Mouse (Mus musculus) C2C12 (cell line): Measurements from ENCODE around the gene Sap30bp. TPM values are rescaled to one million over a fixed set of nuclear protein-coding genes. Genes with fewer than 3 reads are reported as not detected.
A peak's percentile ranks its signal among the peaks of the same experiment; 100 is the strongest.

ENCODE experiments used
- H3K27me3 ChIP-seq: one replicate; pipeline ENCODE4 v1.6.1; 2011; ENCODE audit not compliant: control insufficient read depth, insufficient read depth, insufficient read length
- H3K36me3 ChIP-seq: one replicate; pipeline ENCODE4 v1.6.1; 2011; ENCODE audit not compliant: control insufficient read depth, insufficient read depth
- H3K4me3 ChIP-seq: one replicate; pipeline ENCODE4 v1.5.1; 2011; ENCODE audit warnings: mild to moderate bottlenecking, control low read depth; ENCODE audit not compliant: poor library complexity, insufficient read depth, severe bottlenecking
- H3K79me2 ChIP-seq: one replicate; pipeline ENCODE4 v1.6.1; 2011; ENCODE audit not compliant: control insufficient read depth, insufficient read depth
- H3K79me3 ChIP-seq: one replicate; pipeline ENCODE4 v1.6.1; 2011; ENCODE audit warnings: low read depth, control low read depth
- H3ac ChIP-seq: one replicate; pipeline ENCODE3; 2011; ENCODE audit warnings: low read depth; ENCODE audit not compliant: control insufficient read depth, insufficient read length
- CEBPB ChIP-seq: IDR thresholded peaks from one replicate; pipeline ENCODE4 v1.6.1; 2011; ENCODE audit warnings: low read depth, mild to moderate bottlenecking, control low read depth, moderate library complexity
- CTCF ChIP-seq: IDR thresholded peaks from one replicate; pipeline ENCODE4 v1.5.1; 2011; ENCODE audit not compliant: control insufficient read depth, insufficient read depth, insufficient read length
- FOSL1 ChIP-seq: IDR thresholded peaks from one replicate; pipeline ENCODE4 v1.8.0; 2011; ENCODE audit warnings: mild to moderate bottlenecking, low read length; ENCODE audit not compliant: poor library complexity, insufficient read depth, severe bottlenecking
- MAX ChIP-seq: IDR thresholded peaks from one replicate; pipeline ENCODE4 v1.6.1; 2011; ENCODE audit warnings: mild to moderate bottlenecking, control low read depth
- MYOD1 ChIP-seq: IDR thresholded peaks from one replicate; pipeline ENCODE4 v1.6.1; 2011; ENCODE audit warnings: low read depth; ENCODE audit not compliant: control insufficient read depth, insufficient read length
- MYOG ChIP-seq: IDR thresholded peaks from one replicate; pipeline ENCODE4 v1.6.1; 2011; ENCODE audit not compliant: control insufficient read depth, insufficient read length; ENCODE audit errors: extremely low read depth
- USF1 ChIP-seq: IDR thresholded peaks from one replicate; pipeline ENCODE4 v1.6.1; 2011; ENCODE audit warnings: low read depth, mild to moderate bottlenecking, control low read depth, moderate library complexity
- polyA plus RNA-seq: library from polyadenylated mRNA; unstranded; fragments of >200 nt; fragmentation: generic; extraction: Trizol; gene quantifications from one replicate; pipeline ENCODE4 v1.2.1, GENCODE M21; 2012; ENCODE audit warnings: missing spikeins

The Sap30bp gene
- polyA plus RNA-seq, 1 experiment = 77.6 TPM

DNA sequence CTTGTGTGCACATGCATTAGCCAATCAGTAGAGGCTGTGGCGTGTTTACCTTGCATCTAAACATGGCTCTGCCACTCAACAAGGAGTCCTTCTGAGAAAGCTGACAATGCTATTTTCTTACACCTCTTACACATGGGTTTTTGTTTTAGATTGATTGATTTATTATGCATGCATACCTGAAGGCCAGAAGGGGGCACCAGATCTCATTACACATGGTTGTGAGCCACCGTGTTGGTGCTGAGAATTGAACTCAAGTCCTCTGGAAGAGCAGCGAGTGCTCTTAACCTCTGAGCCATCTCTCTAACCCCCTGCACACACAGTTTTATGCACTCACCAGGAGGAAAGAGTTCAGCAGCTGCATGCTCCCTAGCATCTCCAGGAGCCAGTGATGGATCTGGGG is 69.8 kb downstream of the Sap30bp start:
- Histone ChIP-seq H3K27me3 (no peaks in the 10 kb centered on the region), H3K79me2 (no peaks in the 10 kb centered on the region), H3ac (no peak overlapping the region), H3K79me3 (no peaks in the 10 kb centered on the region), H3K4me3 (no peak overlapping the region), H3K36me3 (peaks cover under 1% of the 10 kb centered on the region)
- TF ChIP-seq CTCF = no peak
- no peak for TF ChIP-seq MYOD1
- TF ChIP-seq FOSL1 = no peak
- no peak for TF ChIP-seq MYOG
- no peak for TF ChIP-seq USF1
- TF ChIP-seq MAX = no peak
- TF ChIP-seq CEBPB = no peak

DNA sequence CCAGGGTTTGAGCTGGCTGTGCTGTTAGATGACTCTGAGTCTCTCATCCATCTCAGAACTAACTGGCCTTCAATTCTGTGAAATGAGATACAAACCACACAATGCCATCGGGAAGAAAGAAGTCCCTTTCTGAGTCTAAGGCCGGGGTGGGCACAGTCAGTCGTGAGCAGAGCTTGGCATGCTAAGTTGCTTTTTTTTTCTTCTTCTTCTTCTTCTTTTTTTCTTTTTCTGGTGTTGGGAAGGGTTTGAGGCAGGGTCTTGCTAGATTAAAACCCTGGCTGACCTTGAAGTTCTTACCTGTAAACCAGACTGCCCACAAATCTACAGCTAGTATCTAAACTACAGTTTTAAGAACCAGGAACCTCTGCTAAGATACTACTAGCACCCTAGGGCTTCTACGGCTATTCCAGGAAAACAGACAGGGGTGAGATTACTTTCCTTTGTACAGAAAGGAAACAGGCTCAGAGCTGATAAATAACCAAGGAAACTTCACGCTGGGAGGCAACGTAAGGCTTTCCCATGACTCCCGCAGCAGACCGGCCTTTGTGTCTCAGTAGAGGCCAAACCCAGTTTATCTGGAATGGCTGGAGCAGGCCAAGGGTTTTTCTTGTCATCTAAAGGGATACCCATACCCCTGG is 71.2 kb downstream of the Sap30bp start:
- no peaks in the 10 kb centered on the region for H3K79me2 ChIP-seq
- H3ac ChIP-seq = peak overlapping the region; percentile 7
- TF ChIP-seq FOSL1 = no peak
- TF ChIP-seq CTCF = no peak
- no peaks in the 10 kb centered on the region for H3K79me3 ChIP-seq
- no peaks in the 10 kb centered on the region for H3K27me3 ChIP-seq
- no peak overlapping the region for H3K4me3 ChIP-seq
- H3K36me3 ChIP-seq = peaks cover 13% of the 10 kb centered on the region

DNA sequence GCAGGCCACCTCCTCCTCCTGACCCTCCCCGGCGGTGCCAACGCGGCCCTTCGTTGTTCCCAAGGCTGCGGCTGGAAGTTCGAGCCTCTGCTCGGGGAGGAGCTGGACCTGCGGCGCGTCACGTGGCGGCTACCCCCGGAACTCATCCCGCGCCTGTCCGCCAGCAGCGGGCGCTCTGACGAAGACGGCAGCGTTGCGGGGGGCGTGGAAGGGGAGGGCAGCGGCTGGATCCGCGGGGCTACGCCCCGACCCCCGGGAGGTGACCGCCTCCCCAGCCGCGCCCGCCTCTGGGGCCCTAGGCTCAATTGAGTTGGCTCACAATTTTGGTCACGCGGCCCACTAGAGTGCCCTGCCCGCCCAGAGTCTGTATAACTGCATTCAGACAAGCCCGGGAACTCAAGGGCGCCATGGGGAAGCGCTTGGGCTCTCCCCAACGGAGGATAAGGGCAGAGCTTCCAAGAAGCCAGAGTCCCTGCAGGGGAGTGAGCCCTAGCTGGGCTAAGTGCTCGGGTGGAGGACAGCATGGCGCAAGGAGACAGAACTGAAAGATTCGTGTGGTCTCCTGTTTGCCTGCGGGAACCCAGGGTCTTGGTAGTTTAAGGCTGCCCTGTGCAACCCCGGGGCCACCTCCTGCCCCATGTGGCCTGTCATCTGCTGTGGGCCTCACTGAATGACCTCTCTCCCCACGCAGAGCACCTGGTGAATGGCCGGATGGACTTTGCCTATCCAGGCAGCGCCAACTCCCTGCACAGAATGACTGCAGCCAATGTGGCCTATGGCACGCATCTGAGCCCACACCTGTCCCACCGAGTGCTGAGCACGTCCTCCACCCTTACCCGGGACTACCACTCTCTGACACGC is 72.0 kb downstream of the Sap30bp start:
- peak overlapping the region; percentile 22 for H3ac ChIP-seq
- H3K79me2 ChIP-seq = no peaks in the 10 kb centered on the region
- peak; percentile 95 for TF ChIP-seq CTCF
- TF ChIP-seq CEBPB = no peak
- TF ChIP-seq MYOG = no peak
- no peak for TF ChIP-seq FOSL1
- TF ChIP-seq USF1 = peak; percentile 64
- peaks cover 19% of the 10 kb centered on the region for H3K36me3 ChIP-seq
- no peaks in the 10 kb centered on the region for H3K79me3 ChIP-seq
- no peak overlapping the region for H3K4me3 ChIP-seq
- no peaks in the 10 kb centered on the region for H3K27me3 ChIP-seq

DNA sequence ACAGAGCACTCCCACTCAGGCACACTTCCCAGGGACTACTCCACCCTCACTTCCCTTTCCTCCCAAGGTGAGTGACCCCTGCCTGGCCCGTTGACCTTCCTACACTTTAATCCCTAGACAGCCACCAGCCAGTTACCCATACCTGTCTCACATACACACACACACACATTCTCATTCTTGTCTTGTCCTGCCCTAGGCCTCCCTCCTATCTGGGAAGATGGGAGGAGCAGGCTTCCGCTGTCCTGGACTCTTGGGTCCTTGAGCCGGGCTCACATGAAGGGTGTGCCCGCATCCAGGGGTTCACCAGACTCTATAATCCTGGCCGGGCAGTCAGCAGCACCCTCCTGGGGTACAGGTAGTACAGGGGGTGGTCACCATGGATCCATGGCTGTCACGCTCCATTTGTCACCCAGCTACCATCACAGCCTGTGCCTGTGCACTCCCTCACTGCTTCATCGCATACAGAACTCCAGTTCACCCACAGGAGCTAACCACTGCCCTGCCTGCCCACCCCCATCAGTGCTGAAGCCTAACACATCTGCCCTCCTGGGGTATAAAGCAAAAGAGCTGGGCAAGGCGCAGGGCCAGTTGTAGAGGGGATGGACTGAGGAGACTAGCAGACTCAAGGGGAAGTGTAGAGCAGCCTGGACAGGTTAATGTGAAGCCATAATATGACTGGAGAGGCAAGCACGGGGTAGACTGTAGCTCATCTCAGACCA is 72.8 kb downstream of the Sap30bp start:
- Histone ChIP-seq H3K4me3 (no peak overlapping the region), H3ac (no peak overlapping the region), H3K79me2 (peaks cover 1% of the 10 kb centered on the region), H3K27me3 (no peaks in the 10 kb centered on the region), H3K79me3 (peaks cover 2% of the 10 kb centered on the region), H3K36me3 (peaks cover 19% of the 10 kb centered on the region)
- TF ChIP-seq MYOD1 (no peak), CEBPB (no peak), MAX (no peak), CTCF (no peak), FOSL1 (no peak), MYOG (no peak), USF1 (no peak)

DNA sequence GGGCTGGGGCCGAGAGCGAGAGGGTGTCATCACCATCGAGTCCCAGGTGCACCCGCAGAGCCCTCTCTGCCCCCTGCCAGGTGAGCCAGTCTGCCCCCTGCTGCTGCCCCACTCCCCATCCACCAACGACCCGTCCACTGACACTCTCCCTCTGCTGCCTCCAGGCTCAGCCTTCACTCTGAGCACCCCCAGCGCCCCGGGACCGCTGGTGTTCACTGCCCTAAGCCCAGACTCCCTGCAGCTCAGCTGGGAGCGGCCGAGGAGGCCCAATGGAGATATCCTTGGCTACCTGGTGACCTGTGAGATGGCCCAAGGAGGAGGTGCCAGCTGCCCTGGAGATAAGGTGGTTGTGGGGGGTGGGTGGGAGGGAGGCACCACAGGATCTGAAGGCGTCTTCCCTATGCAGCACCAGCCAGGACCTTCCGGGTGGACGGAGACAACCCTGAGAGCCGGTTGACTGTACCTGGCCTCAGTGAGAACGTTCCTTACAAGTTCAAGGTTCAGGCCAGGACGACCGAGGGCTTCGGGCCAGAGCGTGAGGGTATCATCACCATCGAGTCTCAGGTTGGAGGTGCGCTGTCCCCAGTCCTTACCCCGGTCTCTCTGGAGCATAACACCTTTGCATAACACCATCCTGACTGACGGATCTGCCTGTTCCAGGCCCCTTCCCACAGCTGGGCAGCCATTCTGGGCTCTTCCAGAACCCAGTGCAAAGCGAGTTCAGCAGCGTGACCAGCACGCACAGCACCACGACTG is 74.2 kb downstream of the Sap30bp start:
- Histone ChIP-seq H3K36me3 (peaks cover 19% of the 10 kb centered on the region), H3K27me3 (no peaks in the 10 kb centered on the region), H3K79me3 (peaks cover 4% of the 10 kb centered on the region), H3ac (no peak overlapping the region), H3K4me3 (no peak overlapping the region), H3K79me2 (peaks cover 15% of the 10 kb centered on the region)
- TF ChIP-seq FOSL1 = no peak
- TF ChIP-seq MAX = no peak
- no peak for TF ChIP-seq CTCF
- TF ChIP-seq MYOD1 = no peak
